Mouse (Mus musculus): ENCODE data around the gene Zfp568.

GRCm38 (mm10) chr7:30010551-30011195 lies 26.9 kb downstream of the Zfp568 start:
- TF ChIP-seq CTCF (IDR thresholded peaks at IDR 0.05; ENCODE audit: control insufficient read depth, insufficient read depth, insufficient read length) (no peak), USF1 (IDR thresholded peaks at IDR 0.05; ENCODE audit: low read depth) (no peak), MYOD1 (IDR thresholded peaks at IDR 0.05; ENCODE audit: control insufficient read depth, insufficient read length, low read depth) (peak; percentile 90), MYOG (IDR thresholded peaks at IDR 0.05; ENCODE audit: control insufficient read depth, extremely low read depth, insufficient read length) (no peak), MAX (IDR thresholded peaks at IDR 0.05) (no peak)
